Mouse (Mus musculus) thymus, adult 2 months (tissue): Measurements from ENCODE around the gene Usp33. TPM values are rescaled to one million over a fixed set of nuclear protein-coding genes. Genes with fewer than 3 reads are reported as not detected.

Experiments used
- DNase-seq: peaks from one replicate; pipeline ENCODE4 v3.0.0; 2021
- H3K27ac ChIP-seq: fragments of 200-500 bp; 2 replicates; pipeline ENCODE4 v1.5.1; 2012; ENCODE audit warnings: low read length, control low read depth; ENCODE audit not compliant: control insufficient read depth, insufficient read depth
- H3K27me3 ChIP-seq: fragments of 200-500 bp; 2 replicates; pipeline ENCODE4 v1.6.1; 2012; ENCODE audit warnings: mild to moderate bottlenecking, low read length, moderate library complexity, mixed read lengths; ENCODE audit not compliant: control insufficient read depth, insufficient read depth
- H3K36me3 ChIP-seq: fragments of 200-500 bp; 2 replicates; pipeline ENCODE4 v1.6.1; 2012; ENCODE audit warnings: mild to moderate bottlenecking, low read length, moderate library complexity; ENCODE audit not compliant: control insufficient read depth, insufficient read depth
- H3K4me1 ChIP-seq: fragments of 200-500 bp; replicated peaks from 2 replicates; pipeline ENCODE4 v1.6.1; 2012; ENCODE audit warnings: low read length; ENCODE audit not compliant: control insufficient read depth, insufficient read depth
- H3K4me3 ChIP-seq: fragments of 200-500 bp; 2 replicates; pipeline ENCODE4 v1.5.1; 2012; ENCODE audit warnings: mild to moderate bottlenecking, low read length, control low read depth, moderate library complexity; ENCODE audit not compliant: control insufficient read depth, insufficient read depth
- CTCF ChIP-seq: fragments of 200-500 bp; IDR thresholded peaks from 2 replicates; pipeline ENCODE4 v1.5.1; 2012; ENCODE audit warnings: mild to moderate bottlenecking, control low read depth, low read length, moderate library complexity, borderline replicate concordance; ENCODE audit not compliant: control insufficient read depth, poor library complexity, insufficient read depth; ENCODE audit errors: extremely low read depth
- POLR2A ChIP-seq: fragments of 200-500 bp; IDR thresholded peaks from 2 replicates; pipeline ENCODE4 v1.6.1; 2012; ENCODE audit warnings: mild to moderate bottlenecking, low read length, control low read depth, moderate library complexity; ENCODE audit not compliant: control insufficient read depth, poor library complexity, insufficient read depth; ENCODE audit errors: extremely low read depth
- WGBS: fragments of 180-500 bp; shearing (Covaris S2); methylation state at CpG from one replicate; pipeline ENCODE4 v1.1.7; 2018; 5-methylcytosine and 5-hydroxymethylcytosine counted together
- polyA plus RNA-seq: library from polyadenylated mRNA; depleted of rRNA; stranded (reverse); fragments of >200 nt; gene quantifications from 2 replicates; pipeline ENCODE4 v1.2.3, GENCODE M21; 2012; rRNA removed

Gene Usp33
- polyA plus RNA-seq, 1 experiment: 20.7 TPM

GRCm38 (mm10) chr3:152410980-152411551, 64.8 kb downstream of the Usp33 start:
- Histone ChIP-seq H3K36me3 (no peaks in the 10 kb centered on the region), H3K4me1 (no peaks in the 10 kb centered on the region; the same call in 1 of the 2 replicates), H3K4me3 (no peak overlapping the region), H3K27me3 (no peaks in the 10 kb centered on the region), H3K27ac (no peak overlapping the region)
- DNase-seq: no peak
- WGBS: 83% methylated on average over 7 of the region's 7 CpGs
- no peak for TF ChIP-seq CTCF
- TF ChIP-seq POLR2A: no peak

DNA sequence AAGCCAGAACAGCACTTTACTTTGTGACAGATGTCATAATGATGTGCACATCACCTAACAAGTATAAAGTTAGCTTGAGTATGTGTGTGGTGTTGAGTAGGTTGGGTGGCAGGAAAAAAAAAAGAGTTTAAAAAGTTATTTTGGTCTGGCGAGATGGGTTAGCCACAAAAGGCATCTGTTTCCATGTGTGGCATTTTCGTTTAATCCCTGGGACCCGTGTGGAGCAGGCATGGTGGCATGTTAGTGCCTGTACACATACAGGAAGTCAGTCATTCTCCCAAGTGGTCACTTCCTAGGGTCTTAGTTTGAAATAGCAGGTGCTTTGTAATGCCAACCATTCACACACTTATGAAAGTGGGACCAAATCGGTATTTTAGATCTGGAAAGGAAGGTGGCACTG, 66.1 kb downstream of the Usp33 start:
- H3K36me3 ChIP-seq: no peaks in the 10 kb centered on the region
- no peak overlapping the region for H3K27ac ChIP-seq
- no peaks in the 10 kb centered on the region; the same call in 1 of the 2 replicates for H3K4me1 ChIP-seq
- no peak overlapping the region for H3K4me3 ChIP-seq
- no peaks in the 10 kb centered on the region for H3K27me3 ChIP-seq
- TF ChIP-seq POLR2A (no peak), CTCF (no peak)
- DNase-seq: no peak
- WGBS: 52% methylated on average over 4 of the region's 4 CpGs

- Histone ChIP-seq H3K27me3 (no peaks in the 10 kb centered on the region), H3K4me3 (no peak overlapping the region), H3K36me3 (peaks cover 15% of the 10 kb centered on the region), H3K27ac (no peak overlapping the region), H3K4me1 (no peaks in the 10 kb centered on the region)
- no peak for DNase-seq
- TF ChIP-seq POLR2A (no peak), CTCF (no peak)
- 97% methylated on average over 8 of the region's 8 CpGs for WGBS
Observed at GRCm38 (mm10) chr3:152428925-152429324, 82.6 kb downstream of the Usp33 start.

GRCm38 (mm10) chr3:152432677-152433076, 86.4 kb downstream of the Usp33 start:
- no peak overlapping the region for H3K4me3 ChIP-seq
- peaks cover 8% of the 10 kb centered on the region; the same call in 1 of the 2 replicates for H3K36me3 ChIP-seq
- no peaks in the 10 kb centered on the region for H3K27me3 ChIP-seq
- DNase-seq: no peak
- H3K27ac ChIP-seq: no peak overlapping the region
- 80% methylated on average over 7 of the region's 7 CpGs for WGBS
- H3K4me1 ChIP-seq: no peaks in the 10 kb centered on the region
- TF ChIP-seq CTCF: no peak
- TF ChIP-seq POLR2A: no peak

DNA sequence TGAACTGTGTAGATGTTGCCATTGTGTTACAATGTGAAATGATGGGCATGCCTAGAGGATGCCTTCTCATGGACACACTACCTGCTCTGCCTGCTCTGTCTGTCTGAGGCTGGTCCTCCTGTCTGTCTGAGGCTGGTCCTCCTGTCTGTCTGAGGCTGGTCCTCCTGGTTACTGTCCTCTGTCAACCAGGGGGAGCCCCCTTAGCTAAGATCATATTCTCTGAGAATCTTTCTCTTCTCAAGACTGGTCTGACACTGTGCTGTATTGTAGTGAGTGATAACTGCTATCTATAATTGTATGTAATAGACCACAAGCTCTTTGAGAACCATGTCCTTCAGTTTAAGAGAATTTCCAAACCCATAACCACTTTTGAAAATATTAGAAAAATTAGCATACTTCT, 89.3 kb downstream of the Usp33 start:
- H3K36me3 ChIP-seq: no peaks in the 10 kb centered on the region
- H3K4me3 ChIP-seq: no peak overlapping the region
- no peak for DNase-seq
- TF ChIP-seq POLR2A: no peak
- no peak for TF ChIP-seq CTCF
- H3K27ac ChIP-seq: no peak overlapping the region
- H3K27me3 ChIP-seq: no peaks in the 10 kb centered on the region
- H3K4me1 ChIP-seq: no peaks in the 10 kb centered on the region

- H3K27me3 ChIP-seq: no peaks in the 10 kb centered on the region
- H3K4me3 ChIP-seq: no peak overlapping the region
- peaks cover 4% of the 10 kb centered on the region; the same call in 1 of the 2 replicates for H3K4me1 ChIP-seq
- TF ChIP-seq POLR2A (no peak), CTCF (no peak)
- 99% methylated on average over 7 of the region's 7 CpGs for WGBS
- DNase-seq: no peak
- H3K36me3 ChIP-seq: no peaks in the 10 kb centered on the region
- H3K27ac ChIP-seq: no peak overlapping the region
Observed at GRCm38 (mm10) chr3:152438068-152438467, 91.8 kb downstream of the Usp33 start.

- Histone ChIP-seq H3K36me3 (no peaks in the 10 kb centered on the region), H3K27ac (no peak overlapping the region), H3K27me3 (no peaks in the 10 kb centered on the region), H3K4me3 (no peak overlapping the region), H3K4me1 (peaks cover 4% of the 10 kb centered on the region; the same call in 1 of the 2 replicates)
- no peak for TF ChIP-seq POLR2A
- no peak for TF ChIP-seq CTCF
- 43% methylated on average over 4 of the region's 4 CpGs for WGBS
- DNase-seq: no peak
Observed at GRCm38 (mm10) chr3:152442795-152443194, 96.5 kb downstream of the Usp33 start.

Other genes starting within 250 kb of the Usp33 start
- gene Gipc2, start 180.2 kb upstream of the Usp33 start, polyA plus RNA-seq: 3.2 and 4.0 TPM in 2 replicates
- 8.6 and 9.2 TPM in 2 replicates for gene Dnajb4, start 136.2 kb upstream of the Usp33 start, polyA plus RNA-seq
- 247 and 254 TPM in 2 replicates for gene Fubp1, start 136.1 kb upstream of the Usp33 start, polyA plus RNA-seq
- gene Nexn, start 80.1 kb upstream of the Usp33 start, polyA plus RNA-seq: 0.31 TPM in 1 of 2 replicates, not detected in the other
- gene Miga1, start 6.1 kb upstream of the Usp33 start, polyA plus RNA-seq: 15.2 and 15.4 TPM in 2 replicates
- 29.1 and 35.7 TPM in 2 replicates for gene Zzz3, start 49.0 kb downstream of the Usp33 start, polyA plus RNA-seq